Mouse (Mus musculus): ENCODE measurements around the gene Atp5s.

Atp5s gene

GRCm38 (mm10) chr12:69724711-69725460 is at the start of gene Atp5s, which contains the start of gene L2hgdh:
TSS of gene Atp5s (plus strand) at chr12:69724950.
TSS of gene L2hgdh (minus strand) at chr12:69724873.
- DNase-seq (ENCODE audit: low spot score) = peak; percentile 97

- no peak for DNase-seq (ENCODE audit: low spot score)
Observed at GRCm38 (mm10) chr12:69676157-69676556, 48.6 kb upstream of the Atp5s start.

- DNase-seq (ENCODE audit: low spot score) = peak; percentile 61
Observed at GRCm38 (mm10) chr12:69680635-69681565, 43.9 kb upstream of the Atp5s start.

- peak; percentile 34 for DNase-seq (ENCODE audit: low spot score)
Observed at GRCm38 (mm10) chr12:69681566-69682061, 43.1 kb upstream of the Atp5s start, which contains the start of gene Sos2. TSS of gene Sos2 (minus strand) at chr12:69681852.

GRCm38 (mm10) chr12:69682065-69682787 is 42.5 kb upstream of the Atp5s start:
- peak; percentile 82 for DNase-seq (ENCODE audit: low spot score)

GRCm38 (mm10) chr12:69682788-69683419 is 41.8 kb upstream of the Atp5s start:
- DNase-seq (ENCODE audit: low spot score) = peak; percentile 31

GRCm38 (mm10) chr12:69683537-69683936 is 41.2 kb upstream of the Atp5s start:
- DNase-seq (ENCODE audit: low spot score) = peak; percentile 53

GRCm38 (mm10) chr12:69688368-69688767 is 36.4 kb upstream of the Atp5s start:
- DNase-seq (ENCODE audit: low spot score) = no peak

- DNase-seq (ENCODE audit: low spot score) = no peak
Observed at GRCm38 (mm10) chr12:69689094-69689493, 35.7 kb upstream of the Atp5s start.

- DNase-seq (ENCODE audit: low spot score) = no peak
Observed at GRCm38 (mm10) chr12:69690714-69691113, 34.0 kb upstream of the Atp5s start.

GRCm38 (mm10) chr12:69693471-69693870 is 31.3 kb upstream of the Atp5s start:
- DNase-seq (ENCODE audit: low spot score) = no peak

- DNase-seq (ENCODE audit: low spot score) = peak; percentile 62
Observed at GRCm38 (mm10) chr12:69696746-69697145, 28.0 kb upstream of the Atp5s start.

- DNase-seq (ENCODE audit: low spot score) = no peak
Observed at GRCm38 (mm10) chr12:69698352-69698751, 26.4 kb upstream of the Atp5s start.

GRCm38 (mm10) chr12:69704799-69705458 is 19.8 kb upstream of the Atp5s start:
- DNase-seq (ENCODE audit: low spot score) = peak; percentile 44

- DNase-seq (ENCODE audit: low spot score) = no peak
Observed at GRCm38 (mm10) chr12:69713628-69714027, 11.1 kb upstream of the Atp5s start.

- DNase-seq (ENCODE audit: low spot score) = no peak
Observed at GRCm38 (mm10) chr12:69722857-69723256, 1.9 kb upstream of the Atp5s start.

GRCm38 (mm10) chr12:69723376-69723775 is 1.4 kb upstream of the Atp5s start:
- no peak for DNase-seq (ENCODE audit: low spot score)

GRCm38 (mm10) chr12:69724018-69724710 is 586 bp upstream of the Atp5s start:
- no peak for DNase-seq (ENCODE audit: low spot score)

- DNase-seq (ENCODE audit: low spot score) = no peak
Observed at GRCm38 (mm10) chr12:69729246-69729645, 4.5 kb downstream of the Atp5s start.

GRCm38 (mm10) chr12:69730306-69730705 is 5.6 kb downstream of the Atp5s start:
- no peak for DNase-seq (ENCODE audit: low spot score)
